Mouse (Mus musculus) G1E (cell line): ENCODE results near the gene AI661453. TPM values are rescaled to one million over a fixed set of nuclear protein-coding genes. Genes with fewer than 3 reads are reported as not detected.

Source experiments
- ATAC-seq: 2 replicates; pipeline ENCODE4 v1.8.0; 2016; ENCODE audit warnings: mild to moderate bottlenecking; ENCODE audit not compliant: insufficient number of reproducible peaks, poor library complexity, low FRiP score, severe bottlenecking; ENCODE audit errors: extremely low read depth
- DNase-seq: peaks from one replicate; pipeline ENCODE4 v3.0.0; 2012; ENCODE audit warnings: low spot score
- H3K27me3 ChIP-seq: 2 replicates; pipeline ENCODE4 v1.6.1; 2012; ENCODE audit warnings: mild to moderate bottlenecking, low read length, inconsistent platforms; ENCODE audit not compliant: insufficient read depth
- H3K36me3 ChIP-seq: replicated peaks from 2 replicates; pipeline ENCODE3; 2012; ENCODE audit warnings: mild to moderate bottlenecking, inconsistent platforms
- H3K4me1 ChIP-seq: 2 replicates; pipeline ENCODE4 v1.6.1; 2012; ENCODE audit warnings: low read depth, low read length, inconsistent platforms, mixed read lengths; ENCODE audit not compliant: insufficient read depth
- H3K4me3 ChIP-seq: 2 replicates; pipeline ENCODE4 v1.5.1; 2012; ENCODE audit warnings: low read depth, mild to moderate bottlenecking, inconsistent platforms, low read length, moderate library complexity, mixed read lengths
- H3K9me3 ChIP-seq: replicated peaks from 2 replicates; pipeline ENCODE4 v1.6.1; 2012; ENCODE audit warnings: inconsistent platforms
- CTCF ChIP-seq: IDR thresholded peaks from 2 replicates; pipeline ENCODE4 v1.5.1; 2012; ENCODE audit warnings: low read depth, low read length, inconsistent platforms, mixed read lengths
- GATA1 ChIP-seq: IDR thresholded peaks from 2 replicates; pipeline ENCODE4 v1.6.1; 2012; ENCODE audit warnings: borderline replicate concordance, low read length, inconsistent platforms, mixed read lengths
- GATA2 ChIP-seq: IDR thresholded peaks from 2 replicates; pipeline ENCODE4 v1.6.1; 2012; ENCODE audit warnings: low read depth, low read length, inconsistent platforms, borderline replicate concordance
- POLR2AphosphoS5 ChIP-seq: IDR thresholded peaks from 2 replicates; pipeline ENCODE4 v1.6.1; 2012; ENCODE audit warnings: low read depth, low read length, inconsistent platforms; ENCODE audit not compliant: insufficient replicate concordance
- TAL1 ChIP-seq: conservative IDR thresholded peaks from 2 replicates; pipeline ENCODE4 v1.6.1; 2012; ENCODE audit warnings: low read depth, low read length, inconsistent platforms, mixed read lengths
- polyA plus RNA-seq: library from polyadenylated mRNA; stranded (reverse); fragments of >175 nt; gene quantifications from 2 replicates; pipeline ENCODE4 v1.2.3, GENCODE M21; 2012
- total RNA-seq, 2 experiments: library from RNA; stranded (forward) in 1 of 2; stranded (reverse) in 1 of 2; fragments of 200-1000 nt in 1 of 2; fragments of >200 nt in 1 of 2; fragmentation: Nextera tagmentation in 1 of 2; gene quantifications; 2 replicates each; pipeline ENCODE4 v1.2.3; 2014 to 2017

The AI661453 gene
- total and polyA plus RNA-seq, 3 experiments, result under 0.01 to 0.03 TPM; not detected in 1

DNA sequence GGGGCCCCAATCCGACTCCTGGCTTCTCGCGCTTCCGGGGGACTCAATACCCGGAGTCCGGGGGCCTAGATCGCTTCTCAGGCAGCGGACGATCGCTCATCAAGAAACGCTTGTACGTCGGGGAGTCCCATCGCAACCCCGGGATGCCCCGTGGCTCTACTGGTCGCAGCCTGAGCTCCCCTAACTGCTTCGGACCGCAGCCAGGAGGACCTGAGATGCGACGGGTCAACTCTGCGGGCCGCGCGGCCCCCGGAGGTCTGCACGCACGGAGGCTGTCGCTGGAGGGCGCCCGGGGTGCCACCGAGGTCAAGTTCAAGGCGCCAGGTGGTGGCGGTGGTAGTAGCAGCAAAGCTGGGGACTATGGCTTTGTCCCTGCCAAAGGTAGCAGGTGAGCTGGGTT lies 32.1 kb downstream of the AI661453 start:
- Histone ChIP-seq H3K4me1 (peaks cover 4% of the 10 kb centered on the region; the same call in 1 of the 2 replicates), H3K4me3 (no peak overlapping the region), H3K9me3 (no peaks in the 10 kb centered on the region), H3K36me3 (no peaks in the 10 kb centered on the region), H3K27me3 (peaks cover 64% of the 10 kb centered on the region)
- no peak for ATAC-seq
- TF ChIP-seq CTCF, result no peak
- TF ChIP-seq GATA2, result no peak
- TF ChIP-seq POLR2AphosphoS5, result no peak
- TF ChIP-seq GATA1, result no peak
- no peak for TF ChIP-seq TAL1
- no peak for DNase-seq

GRCm38 (mm10) chr17:47469642-47470041 lies 33.2 kb downstream of the AI661453 start:
- no peaks in the 10 kb centered on the region for H3K36me3 ChIP-seq
- ATAC-seq, result no peak

GRCm38 (mm10) chr17:47470121-47470520 lies 33.7 kb downstream of the AI661453 start:
- no peak for ATAC-seq
- TF ChIP-seq GATA2 (no peak), POLR2AphosphoS5 (no peak), TAL1 (no peak), CTCF (no peak), GATA1 (no peak)

More at GRCm38 (mm10) chr17:47469642-47470041, 33.2 kb downstream of the AI661453 start:
- Histone ChIP-seq H3K9me3 (no peaks in the 10 kb centered on the region), H3K27me3 (peaks cover 53% of the 10 kb centered on the region), H3K4me1 (peaks cover 4% of the 10 kb centered on the region; the same call in 1 of the 2 replicates), H3K4me3 (no peak overlapping the region)
- no peak for DNase-seq
- TF ChIP-seq TAL1 (no peak), GATA1 (no peak), GATA2 (no peak), CTCF (no peak), POLR2AphosphoS5 (no peak)

DNA sequence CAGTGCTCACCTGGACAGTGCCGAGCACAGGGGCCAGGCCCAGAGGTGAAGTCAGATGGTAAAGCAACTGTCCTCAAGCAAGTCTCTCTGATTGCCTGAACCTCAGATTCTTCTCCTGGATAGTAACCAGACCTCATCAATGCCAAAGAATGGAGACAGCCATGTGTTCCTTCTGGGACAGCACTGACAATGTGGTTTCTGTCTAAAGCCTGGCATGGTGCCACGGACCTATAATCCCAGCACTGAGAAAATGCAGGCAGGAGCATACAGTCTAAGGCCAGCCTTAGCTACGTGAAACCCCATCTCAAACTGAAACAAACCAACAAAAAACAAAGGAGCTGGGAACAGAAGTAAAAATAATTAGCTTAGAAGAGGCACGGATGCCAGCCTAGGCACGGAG lies 34.3 kb downstream of the AI661453 start:
- TF ChIP-seq GATA2 (no peak), CTCF (no peak), GATA1 (no peak), POLR2AphosphoS5 (no peak), TAL1 (no peak)
- ATAC-seq (no peak), DNase-seq (no peak)
- H3K4me3 ChIP-seq, result no peak overlapping the region
- H3K36me3 ChIP-seq, result no peaks in the 10 kb centered on the region
- peaks cover 44% of the 10 kb centered on the region for H3K27me3 ChIP-seq
- peaks cover 4% of the 10 kb centered on the region; the same call in 1 of the 2 replicates for H3K4me1 ChIP-seq
- H3K9me3 ChIP-seq, result no peaks in the 10 kb centered on the region

More at GRCm38 (mm10) chr17:47470121-47470520, 33.7 kb downstream of the AI661453 start:
- Histone ChIP-seq H3K27me3 (peaks cover 49% of the 10 kb centered on the region), H3K36me3 (no peaks in the 10 kb centered on the region), H3K9me3 (no peaks in the 10 kb centered on the region), H3K4me3 (no peak overlapping the region), H3K4me1 (peaks cover 4% of the 10 kb centered on the region; the same call in 1 of the 2 replicates)
- no peak for DNase-seq

- H3K36me3 ChIP-seq, result no peaks in the 10 kb centered on the region
- TF ChIP-seq POLR2AphosphoS5, result no peak
- TF ChIP-seq GATA1, result no peak
- TF ChIP-seq CTCF, result no peak
- no peak for TF ChIP-seq GATA2
- no peak for TF ChIP-seq TAL1
- ATAC-seq (no peak), DNase-seq (no peak)
- peaks cover 4% of the 10 kb centered on the region; the same call in 1 of the 2 replicates for H3K4me1 ChIP-seq
- no peaks in the 10 kb centered on the region for H3K9me3 ChIP-seq
- peaks cover 30% of the 10 kb centered on the region for H3K27me3 ChIP-seq
- H3K4me3 ChIP-seq, result no peak overlapping the region
Measured at GRCm38 (mm10) chr17:47472435-47473350, 36.3 kb downstream of the AI661453 start.

DNA sequence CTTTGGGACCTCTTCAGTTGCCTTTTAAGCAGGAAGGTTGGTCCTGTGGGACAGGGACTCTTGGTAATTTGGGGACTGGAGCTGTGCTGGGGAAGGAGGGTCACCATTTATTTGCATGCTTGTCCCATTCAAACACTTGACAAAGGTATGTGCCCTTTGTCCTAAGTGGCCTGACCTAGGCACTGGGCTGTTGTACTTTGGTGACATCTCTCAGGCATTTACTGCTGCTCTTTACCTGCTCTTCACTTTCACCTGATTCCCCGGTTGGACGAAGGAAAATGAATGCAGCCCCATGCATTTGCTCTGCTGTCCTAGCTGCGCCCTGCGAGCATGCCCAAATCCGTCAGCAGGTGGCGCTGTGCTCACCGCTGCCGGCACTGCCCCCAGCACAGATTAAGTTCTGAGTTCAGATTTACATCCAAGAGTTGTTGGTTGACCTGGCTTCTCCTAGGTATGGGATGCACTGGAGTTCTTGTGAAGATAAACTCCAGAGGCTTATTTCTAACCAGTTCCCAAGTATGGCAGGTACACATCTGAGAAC lies 37.1 kb downstream of the AI661453 start:
- no peak for DNase-seq
- TF ChIP-seq POLR2AphosphoS5 (no peak), GATA2 (no peak), CTCF (peak; percentile 90), GATA1 (no peak), TAL1 (no peak)
- H3K4me3 ChIP-seq, result no peak overlapping the region
- ATAC-seq, result no peak
- H3K36me3 ChIP-seq, result no peaks in the 10 kb centered on the region
- H3K27me3 ChIP-seq, result peaks cover 22% of the 10 kb centered on the region
- peaks cover 4% of the 10 kb centered on the region; the same call in 1 of the 2 replicates for H3K4me1 ChIP-seq
- no peaks in the 10 kb centered on the region for H3K9me3 ChIP-seq
